In the genomic region with DNA sequence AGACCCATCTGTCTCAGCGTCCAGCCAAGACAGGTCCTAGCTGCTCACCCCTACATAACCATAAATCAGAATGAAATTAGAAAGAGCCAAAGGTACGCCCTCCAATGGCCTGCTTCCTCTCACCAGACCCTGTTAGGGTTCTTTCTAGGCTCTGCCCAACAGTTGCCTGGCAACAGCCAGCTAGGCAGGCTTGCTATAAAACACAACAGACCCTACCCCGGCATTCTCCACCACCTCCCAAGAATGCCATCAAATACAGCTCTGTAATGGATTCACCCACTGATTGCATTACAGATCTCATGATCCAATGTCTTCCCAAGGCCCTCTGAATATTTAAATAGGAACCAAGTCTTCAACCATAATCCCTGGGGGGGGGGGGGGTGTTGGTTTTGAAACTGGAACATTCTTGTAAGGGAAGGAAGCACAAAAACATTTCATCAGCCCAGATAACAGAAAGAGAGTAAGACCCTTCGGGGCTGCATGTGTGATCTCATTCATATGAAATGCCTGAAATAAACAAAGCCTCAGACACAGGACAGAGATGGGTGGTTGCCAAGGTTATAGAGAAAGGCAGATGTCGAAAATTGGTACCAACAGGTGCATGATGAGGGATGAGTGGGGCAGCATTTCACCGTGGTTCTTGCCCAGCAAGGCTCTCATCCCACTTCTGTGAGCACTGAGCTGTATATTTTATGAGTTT, we compare ENCODE assay signal across 19 mouse cellular contexts.
A peak's percentile ranks its signal among the peaks of the same experiment; 100 is the strongest.
DNase-seq lines count a peak whose midpoint lies in the region; ATAC-seq lines count a peak whose summit lies in the region.
"Had no signal": no experiment of that assay in that cellular context is flagged by ENCODE, and none has a peak within 500 bp of the region (broad histone marks: within the 10 kb centered on the region; RNA-seq: fewer than 3 reads in every experiment).

No protein-coding gene starts in this region.

- H3K27ac ChIP-seq in hindbrain, embryonic 13.5 days: no peak overlapping the region
- H3K27ac ChIP-seq in hindbrain, embryonic 12.5 days: no peak overlapping the region
- H3K27ac ChIP-seq in neural tube, embryonic 11.5 days (ENCODE audit: low read depth, low read length): no peak overlapping the region
- no peak overlapping the region for H3K27ac ChIP-seq in embryonic facial prominence, embryonic 14.5 days (replicated peaks; ENCODE audit: low read depth, low read length)
- no peak overlapping the region for H3K27ac ChIP-seq in kidney, embryonic 16.5 days (ENCODE audit: low read length)
- H3K27ac ChIP-seq: midbrain, embryonic 12.5 days had no signal

- H3K9ac ChIP-seq in hindbrain, embryonic 13.5 days: no peak overlapping the region
- H3K9ac ChIP-seq in hindbrain, embryonic 12.5 days: no peak overlapping the region
- no peak overlapping the region for H3K9ac ChIP-seq in neural tube, embryonic 11.5 days (ENCODE audit: low read length)
- H3K9ac ChIP-seq in embryonic facial prominence, embryonic 14.5 days (ENCODE audit: low read depth, low read length): no peak overlapping the region
- H3K9ac ChIP-seq in kidney, embryonic 16.5 days (replicated peaks; ENCODE audit: low read length): no peak overlapping the region
- H3K9ac ChIP-seq: liver, postnatal 0 days; midbrain, embryonic 12.5 days had no signal

- H3K36me3 ChIP-seq in hindbrain, embryonic 13.5 days: peaks cover 40% of the 10 kb centered on the region
- peaks cover 6% of the 10 kb centered on the region; the same call in 1 of the 2 replicates for H3K36me3 ChIP-seq in hindbrain, embryonic 12.5 days
- no peaks in the 10 kb centered on the region for H3K36me3 ChIP-seq in neural tube, embryonic 11.5 days (ENCODE audit: control insufficient read depth, insufficient read depth, low read length)
- 0 out of 2 replicates have a peak, but pooled peaks cover 3% of the 10 kb centered on the region for H3K36me3 ChIP-seq in embryonic facial prominence, embryonic 14.5 days (ENCODE audit: control insufficient read depth, insufficient read depth, low read length)
- 0 out of 2 replicates have a peak, but pooled peaks cover 6% of the 10 kb centered on the region for H3K36me3 ChIP-seq in kidney, embryonic 16.5 days (ENCODE audit: insufficient read depth, low read length)

- 55% methylated on average over 6 of the region's 6 CpGs for WGBS in hindbrain, embryonic 13.5 days
- 70% methylated on average over 6 of the region's 6 CpGs for WGBS in hindbrain, embryonic 12.5 days
- 68% methylated on average over 6 of the region's 6 CpGs for WGBS in neural tube, embryonic 11.5 days
- WGBS in embryonic facial prominence, embryonic 14.5 days: 72% methylated on average over 6 of the region's 6 CpGs
- 68% methylated on average over 6 of the region's 6 CpGs for WGBS in kidney, embryonic 16.5 days

- H3K4me2 ChIP-seq in hindbrain, embryonic 13.5 days: no peak overlapping the region
- H3K4me2 ChIP-seq in hindbrain, embryonic 12.5 days (replicated peaks): no peak overlapping the region
- H3K4me2 ChIP-seq in neural tube, embryonic 11.5 days (ENCODE audit: low read depth): no peak overlapping the region
- no peak overlapping the region for H3K4me2 ChIP-seq in embryonic facial prominence, embryonic 14.5 days (ENCODE audit: low read depth, low read length)
- no peak overlapping the region for H3K4me2 ChIP-seq in kidney, embryonic 16.5 days (replicated peaks; ENCODE audit: low read depth, low read length)
- H3K4me2 ChIP-seq: midbrain, embryonic 12.5 days had no signal

- peak; percentile 62; the same call in 1 of the 2 replicates for ATAC-seq in hindbrain, embryonic 13.5 days (ENCODE audit: low FRiP score)
- ATAC-seq in hindbrain, embryonic 12.5 days (ENCODE audit: low FRiP score): no peak
- peak; percentile 38; the same call in 1 of the 2 replicates for ATAC-seq in neural tube, embryonic 11.5 days (ENCODE audit: insufficient read depth, low FRiP score, low TSS enrichment)
- ATAC-seq in embryonic facial prominence, embryonic 14.5 days (ENCODE audit: low read depth): peak; percentile 47; the same call in 1 of the 2 replicates
- no peak for ATAC-seq in kidney, embryonic 16.5 days (ENCODE audit: low FRiP score, low TSS enrichment)
- ATAC-seq: liver, postnatal 0 days had no signal

- no peak overlapping the region for H3K4me3 ChIP-seq in hindbrain, embryonic 13.5 days
- no peak overlapping the region for H3K4me3 ChIP-seq in hindbrain, embryonic 12.5 days
- no peak overlapping the region for H3K4me3 ChIP-seq in neural tube, embryonic 11.5 days (ENCODE audit: low read depth, low read length)
- no peak overlapping the region for H3K4me3 ChIP-seq in embryonic facial prominence, embryonic 14.5 days (ENCODE audit: low read depth, low read length)
- H3K4me3 ChIP-seq in kidney, embryonic 16.5 days (ENCODE audit: low read length): no peak overlapping the region
- H3K4me3 ChIP-seq: erythroblast, embryonic 14.5 days; midbrain, embryonic 12.5 days had no signal

- DNase-seq in neural tube, embryonic 11.5 days (ENCODE audit: low spot score): no peak
- DNase-seq in neural tube, embryonic 10.5 days (ENCODE audit: extremely low spot score, low spot score): no peak
- peak; percentile 58 for DNase-seq in embryonic facial prominence, embryonic 14.5 days (ENCODE audit: low spot score)
- DNase-seq in lung, postnatal 14 days: no peak
- DNase-seq: adrenal gland, postnatal 10 days; embryo, embryonic 11 days; gastrocnemius, postnatal 25 days; kidney, adult 2 months; kidney, postnatal 25 days; liver; liver, postnatal 0 days; lung, postnatal 36 days; thymus, postnatal 4 days had no signal

- H3K9me3 ChIP-seq in hindbrain, embryonic 13.5 days: no peaks in the 10 kb centered on the region
- no peaks in the 10 kb centered on the region for H3K9me3 ChIP-seq in hindbrain, embryonic 12.5 days (replicated peaks)
- H3K9me3 ChIP-seq in neural tube, embryonic 11.5 days (ENCODE audit: control insufficient read depth, low read length): no peaks in the 10 kb centered on the region
- H3K9me3 ChIP-seq in embryonic facial prominence, embryonic 14.5 days (ENCODE audit: control insufficient read depth, low read length): no peaks in the 10 kb centered on the region
- H3K9me3 ChIP-seq in kidney, embryonic 16.5 days (ENCODE audit: low read length): no peaks in the 10 kb centered on the region
- H3K9me3 ChIP-seq: midbrain, embryonic 12.5 days had no signal

- H3K27me3 ChIP-seq in hindbrain, embryonic 13.5 days: no peaks in the 10 kb centered on the region
- H3K27me3 ChIP-seq in hindbrain, embryonic 12.5 days: no peaks in the 10 kb centered on the region
- no peaks in the 10 kb centered on the region for H3K27me3 ChIP-seq in neural tube, embryonic 11.5 days (ENCODE audit: control insufficient read depth, insufficient read depth, low read length)
- no peaks in the 10 kb centered on the region for H3K27me3 ChIP-seq in embryonic facial prominence, embryonic 14.5 days (replicated peaks; ENCODE audit: control insufficient read depth, insufficient read depth, low read length)
- no peaks in the 10 kb centered on the region for H3K27me3 ChIP-seq in kidney, embryonic 16.5 days (ENCODE audit: insufficient read depth, low read length)
- H3K27me3 ChIP-seq: CH12.LX; midbrain, embryonic 12.5 days had no signal

- H3K4me1 ChIP-seq in hindbrain, embryonic 13.5 days (replicated peaks): peaks cover 5% of the 10 kb centered on the region
- 0 out of 2 replicates have a peak, but pooled peaks cover 2% of the 10 kb centered on the region for H3K4me1 ChIP-seq in hindbrain, embryonic 12.5 days
- no peaks in the 10 kb centered on the region for H3K4me1 ChIP-seq in neural tube, embryonic 11.5 days (ENCODE audit: control insufficient read depth, insufficient read depth, low read length)
- no peaks in the 10 kb centered on the region for H3K4me1 ChIP-seq in embryonic facial prominence, embryonic 14.5 days (ENCODE audit: control insufficient read depth, insufficient read depth, low read length)
- H3K4me1 ChIP-seq in kidney, embryonic 16.5 days (ENCODE audit: insufficient read depth, low read length): no peaks in the 10 kb centered on the region
- H3K4me1 ChIP-seq: midbrain, embryonic 12.5 days had no signal

Comparison
In these comparisons a context has a peak if more than half of its experiments do, and no peak if none do; other contexts are left out.
1. ATAC-seq: peak in hindbrain, embryonic 13.5 days (single experiment), neural tube, embryonic 11.5 days (single experiment) and embryonic facial prominence, embryonic 14.5 days (single experiment); none in hindbrain, embryonic 12.5 days (single experiment) and kidney, embryonic 16.5 days (single experiment).